Mouse (Mus musculus) c-Kit-positive CD71-negative TER-119-negative erythroid progenitor cells, embryonic 14.5 days (primary cell): ENCODE results near the gene Has1.
"Not testable (repeated sequence)": the region's sequence is repeated elsewhere in the genome, so short reads cannot be mapped to it uniquely, and the experiment has no call there.

Experiments used
- DNase-seq: peaks from one replicate; pipeline ENCODE4 v3.0.0-alpha.2; 2013; ENCODE audit warnings: low read depth

Gene Has1

DNA sequence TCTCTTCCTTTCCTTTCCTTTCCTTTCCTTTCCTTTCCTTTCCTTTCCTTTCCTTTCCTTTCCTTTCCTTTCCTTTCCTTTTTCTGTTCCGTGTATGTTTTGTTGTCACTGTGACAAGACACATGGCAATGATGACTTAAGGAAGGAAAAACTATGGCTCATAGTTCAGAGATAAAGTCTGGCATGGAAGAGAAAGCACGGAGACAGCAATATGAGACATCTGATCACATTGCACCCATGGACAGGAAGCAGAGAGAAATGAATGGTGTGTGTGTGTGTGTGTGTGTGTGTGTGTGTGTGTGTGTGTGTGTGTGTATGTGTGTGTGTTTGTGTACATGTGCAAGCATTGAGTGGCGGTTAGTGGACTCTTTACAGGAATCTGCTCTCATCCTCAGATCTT, 10.4 kb downstream of the Has1 start:
- DNase-seq: not testable (repeated sequence)

GRCm38 (mm10) chr17:17843534-17844261, 11.3 kb downstream of the Has1 start:
- no peak for DNase-seq

DNA sequence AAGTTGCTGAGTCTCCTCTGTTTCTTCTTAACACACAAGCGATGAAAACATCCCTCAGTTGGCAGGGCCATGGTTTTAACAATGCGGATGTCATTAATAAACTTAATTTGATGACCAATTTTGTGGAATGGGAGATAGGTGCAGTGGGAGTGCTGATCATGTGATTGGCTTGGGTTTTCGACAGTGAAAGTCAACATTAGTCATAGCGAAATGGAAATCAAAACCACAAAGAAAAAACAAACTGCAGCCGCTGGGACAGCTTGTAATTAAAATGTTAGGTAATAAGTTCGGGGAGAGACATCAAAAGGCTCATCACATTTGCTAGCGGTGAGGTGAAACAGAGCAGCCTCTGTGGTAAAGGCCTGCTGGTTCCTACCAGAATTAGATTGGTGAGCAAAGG, 14.2 kb downstream of the Has1 start:
- DNase-seq: no peak

DNA sequence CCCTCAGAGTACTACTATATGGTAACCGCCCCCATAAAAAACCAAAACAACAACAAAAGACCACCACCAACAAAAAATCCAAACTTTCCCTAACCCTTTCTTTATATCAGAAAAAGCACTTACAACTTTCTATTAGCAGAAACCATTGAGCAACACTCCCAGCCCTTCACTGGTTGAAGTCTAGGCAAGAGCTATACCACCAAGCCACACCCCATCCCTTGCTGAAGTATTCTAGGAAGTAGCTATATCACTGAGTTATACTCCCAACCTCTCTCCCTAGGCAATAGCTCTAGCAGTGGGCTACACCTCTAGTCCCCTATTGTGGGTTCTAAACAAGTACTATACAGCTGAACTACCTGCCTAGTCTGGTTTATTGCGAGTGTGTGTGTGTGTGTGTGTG, 15.7 kb downstream of the Has1 start:
- DNase-seq: no peak

- DNase-seq: peak; percentile 91
Measured at GRCm38 (mm10) chr17:17837919-17838701, 16.9 kb downstream of the Has1 start.

- no peak for DNase-seq
Measured at GRCm38 (mm10) chr17:17837426-17837825, 17.6 kb downstream of the Has1 start.

GRCm38 (mm10) chr17:17836101-17836500, 18.9 kb downstream of the Has1 start:
- DNase-seq: no peak

GRCm38 (mm10) chr17:17834896-17835295, 20.1 kb downstream of the Has1 start:
- no peak for DNase-seq

DNA sequence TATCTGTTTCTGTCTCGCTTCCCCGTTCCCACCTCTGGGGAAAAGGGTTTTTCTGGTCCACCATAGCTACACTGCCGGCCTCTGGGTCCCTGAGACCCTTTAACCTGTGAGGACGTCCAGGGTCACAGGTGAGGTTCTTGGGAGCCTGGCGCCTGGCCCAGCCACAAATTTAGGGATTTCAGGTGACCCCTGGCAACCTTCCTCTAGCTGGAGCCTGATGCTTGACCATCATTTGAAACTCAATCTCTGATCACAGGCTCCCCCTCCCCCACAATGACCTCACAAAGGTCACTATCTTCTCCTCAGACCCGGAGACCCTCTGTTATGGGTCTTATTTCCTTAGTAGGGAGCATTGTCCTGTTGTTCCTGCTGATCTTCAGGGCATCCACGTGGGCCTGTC, 24.3 kb downstream of the Has1 start:
- no peak for DNase-seq

DNA sequence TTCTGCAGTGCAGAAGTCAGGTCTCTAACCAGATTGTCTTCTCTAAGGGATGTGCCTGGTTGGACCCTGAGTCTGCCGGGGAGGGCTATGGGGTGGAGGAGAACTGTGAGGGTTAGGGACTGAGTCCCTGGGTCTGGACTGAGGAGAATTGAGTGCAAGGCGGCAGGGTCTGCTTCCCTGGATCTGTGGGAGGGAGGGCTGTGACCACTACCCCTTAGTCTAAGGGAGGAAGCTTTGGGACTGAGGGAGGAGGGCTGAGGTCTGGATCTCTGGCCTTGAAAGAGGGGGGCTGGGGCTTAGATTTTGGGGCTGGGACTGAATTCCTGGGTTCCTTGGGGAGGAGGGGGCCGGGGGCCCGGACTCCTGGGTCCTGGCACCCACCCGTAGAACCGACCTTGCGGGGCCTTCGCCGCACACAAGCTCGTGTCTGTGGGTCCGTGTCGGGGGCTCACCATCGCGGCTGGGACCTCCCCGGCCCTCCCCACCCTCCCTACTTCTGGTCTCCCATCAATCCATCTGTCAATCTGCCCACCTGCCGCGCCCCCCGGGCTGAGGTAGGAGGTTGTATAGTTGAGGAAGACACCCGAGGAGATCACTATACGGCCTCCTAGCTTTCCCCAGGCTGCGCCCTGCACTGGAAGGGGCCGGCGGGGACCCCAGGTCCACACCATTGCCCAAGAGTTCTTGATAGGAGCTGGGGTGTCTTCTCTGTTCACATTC, 25.0 kb downstream of the Has1 start:
- DNase-seq: no peak

DNA sequence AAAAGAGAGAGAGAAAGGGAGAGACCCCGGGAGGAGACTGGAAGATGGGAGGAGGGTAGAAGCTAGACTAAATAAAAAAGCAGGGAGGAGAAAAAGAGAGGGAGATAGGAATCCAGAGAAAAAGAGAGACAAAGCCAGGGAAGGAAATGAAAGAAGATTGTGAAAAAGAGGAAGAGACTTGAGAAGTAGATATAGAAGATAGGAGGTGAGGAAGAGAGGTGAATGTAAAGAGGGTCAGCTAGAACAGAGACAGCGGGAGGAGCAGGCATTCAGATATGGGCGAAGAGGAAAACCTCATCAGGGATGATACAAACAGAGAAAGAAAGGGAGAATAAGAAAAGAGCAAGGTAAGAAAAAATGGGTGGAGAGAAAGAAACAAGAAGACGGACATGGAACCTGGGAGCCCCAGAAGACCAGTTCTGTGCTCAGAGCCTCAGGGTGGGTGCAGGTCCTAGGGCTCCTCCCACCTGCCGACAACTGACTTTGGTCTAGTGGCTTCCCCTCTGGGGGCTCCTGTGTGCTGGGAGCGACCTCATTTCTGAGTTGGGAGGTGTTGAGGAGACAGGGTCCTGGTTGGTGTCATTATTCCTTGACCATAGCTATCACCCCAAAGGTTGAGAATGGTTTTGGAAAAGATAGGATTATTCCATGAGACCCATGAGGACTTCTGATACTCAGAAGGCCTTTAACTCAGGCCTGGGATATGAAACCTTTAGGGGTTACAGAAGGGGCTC, 25.8 kb downstream of the Has1 start:
- no peak for DNase-seq

GRCm38 (mm10) chr17:17828191-17828981, 26.6 kb downstream of the Has1 start:
- DNase-seq: no peak

- DNase-seq: no peak
Measured at GRCm38 (mm10) chr17:17827658-17828190, 27.3 kb downstream of the Has1 start.

GRCm38 (mm10) chr17:17826751-17827657, 28.0 kb downstream of the Has1 start, which contains the start of gene Spaca6:
Gene Spaca6 (plus strand): TSS chr17:17827158.
- no peak for DNase-seq

DNA sequence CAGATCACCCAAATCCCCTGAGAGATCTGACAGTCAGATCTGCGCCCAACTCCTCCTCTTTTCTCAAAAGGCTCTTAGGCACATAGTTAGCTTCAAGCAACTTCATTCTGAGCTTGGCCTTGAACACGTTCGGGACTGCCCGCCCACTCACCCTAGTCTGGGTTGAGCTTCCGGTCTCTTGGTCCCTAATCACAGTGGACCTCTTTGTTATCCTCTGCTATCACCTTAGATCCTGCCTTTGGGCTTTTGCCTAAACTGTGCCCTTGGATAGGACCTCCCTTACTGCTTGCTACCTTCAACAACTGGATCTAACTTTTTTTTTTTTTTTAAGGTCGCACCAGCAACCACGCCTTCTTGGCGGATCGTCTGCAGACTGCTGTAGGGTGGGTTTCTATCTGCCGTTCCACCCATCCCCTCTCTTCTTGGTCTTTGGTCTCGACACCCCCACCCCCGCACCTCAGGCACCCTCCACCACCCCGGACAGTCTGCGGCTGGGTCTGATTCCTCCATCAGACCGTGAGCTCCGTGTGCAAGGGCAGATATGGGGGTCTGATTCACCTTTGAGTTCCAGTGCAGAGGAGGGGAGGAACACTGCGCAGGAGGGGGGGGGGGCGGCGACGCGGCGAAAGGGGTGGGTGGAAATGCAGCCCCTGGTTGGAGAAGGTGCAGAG, 28.9 kb downstream of the Has1 start:
- no peak for DNase-seq

DNA sequence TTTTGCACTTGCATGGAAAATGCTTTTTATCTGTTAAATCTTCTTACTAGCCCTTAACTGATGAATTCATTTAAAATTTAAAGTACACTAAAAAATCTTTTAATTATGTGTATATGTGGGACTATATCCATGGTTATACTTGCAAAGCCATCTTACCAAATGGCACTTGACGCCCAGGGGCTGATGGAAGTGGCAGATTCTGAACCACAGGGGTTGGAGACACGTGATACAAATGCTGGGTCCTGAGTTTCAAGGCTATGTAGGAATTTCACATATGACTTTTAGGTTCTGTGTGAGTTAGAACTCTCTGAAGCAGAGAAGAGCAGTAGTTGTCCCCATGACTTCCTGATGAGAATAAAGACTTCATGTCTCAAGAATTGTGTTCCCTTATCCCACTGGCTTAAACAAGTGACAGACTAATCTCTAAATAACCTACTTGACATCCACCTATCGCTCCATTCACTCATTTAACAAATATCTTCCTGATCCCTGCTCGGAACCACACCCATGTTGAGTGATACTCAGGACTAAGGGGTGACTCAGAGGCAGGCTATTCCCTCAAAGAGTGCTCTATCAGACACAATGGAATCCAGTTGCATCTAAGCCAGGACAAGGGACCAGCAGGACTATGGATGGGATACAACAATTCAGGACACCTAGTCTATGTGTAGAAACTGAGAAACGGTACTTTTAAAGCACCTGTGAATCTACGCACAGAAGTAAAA, 31.2 kb downstream of the Has1 start:
- no peak for DNase-seq

GRCm38 (mm10) chr17:17795527-17795926, 59.5 kb downstream of the Has1 start:
- DNase-seq: no peak
